Mouse (Mus musculus): ENCODE measurements around the gene Snd1. TPM values are rescaled to one million over a fixed set of nuclear protein-coding genes. Genes with fewer than 3 reads are reported as not detected.
"Not testable (repeated sequence)": the region's sequence is repeated elsewhere in the genome, so short reads cannot be mapped to it uniquely, and the experiment has no call there.

Gene Snd1
- polyA plus RNA-seq, 1 experiment from 2014 or later, result 110 TPM

DNA sequence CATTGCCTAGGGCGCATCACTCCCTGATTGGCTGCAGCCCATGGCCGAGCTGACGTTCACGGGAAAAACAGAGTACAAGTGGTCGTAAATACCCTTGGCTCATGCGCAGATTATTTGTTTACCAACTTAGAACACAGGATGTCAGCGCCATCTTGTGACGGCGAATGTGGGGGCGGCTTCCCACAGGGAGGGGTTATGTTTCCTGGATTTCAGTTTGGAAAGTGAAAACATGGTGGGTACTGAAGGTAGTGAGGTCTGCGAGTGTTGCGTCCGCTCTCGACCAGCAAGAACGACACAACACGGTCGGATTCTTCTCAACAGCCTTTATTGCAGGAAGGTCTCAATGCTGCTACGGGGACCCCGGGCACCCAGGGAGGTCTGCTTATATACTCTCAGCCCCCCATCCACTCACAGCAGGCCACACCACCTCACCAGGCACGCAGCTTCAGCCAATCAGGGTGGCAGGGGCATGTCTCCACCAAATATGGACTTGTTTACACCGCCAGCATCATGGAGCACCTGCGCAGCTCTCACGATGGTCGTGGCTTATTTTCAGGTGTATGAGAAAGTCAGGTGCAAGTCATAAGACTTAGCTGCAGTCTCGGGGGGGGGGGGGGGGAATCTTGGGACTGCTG, 454.3 kb downstream of the Snd1 start:
- H3K4me1 ChIP-seq, result peaks cover 20% of the 10 kb centered on the region
- not testable (repeated sequence) for H3K36me3 ChIP-seq (replicated peaks); DNase-seq (ENCODE audit: extremely low spot score, low spot score); H3K27ac ChIP-seq; H3K27me3 ChIP-seq (ENCODE audit: poor library complexity, severe bottlenecking); H3K9me3 ChIP-seq
- peak overlapping the region; percentile 12 for H3K4me3 ChIP-seq
- WGBS, result 76% methylated on average over 20 of the region's 25 CpGs

DNA sequence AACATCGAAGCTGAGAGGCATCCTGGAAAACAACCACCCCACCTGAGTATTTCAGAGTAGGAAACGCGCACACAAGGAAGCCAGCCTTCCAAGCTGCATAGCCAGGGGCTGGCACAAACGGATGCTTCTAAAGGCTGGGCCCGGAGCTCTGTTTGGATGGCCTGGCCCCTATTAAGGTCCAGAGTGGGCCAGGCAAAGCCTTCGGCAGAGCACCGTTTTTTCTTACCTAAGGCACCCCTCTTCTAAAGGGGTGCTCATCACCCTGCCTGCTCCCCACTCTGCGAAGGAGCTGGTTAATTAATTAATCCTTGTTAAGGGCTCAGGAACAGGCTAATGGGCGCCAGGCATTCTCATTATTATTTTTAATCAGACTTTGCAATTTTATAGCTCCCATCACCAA, 456.3 kb downstream of the Snd1 start:
- DNase-seq (ENCODE audit: extremely low spot score, low spot score), result no peak
- 0 out of 2 replicates have a peak, but pooled peaks cover 7% of the 10 kb centered on the region for H3K27me3 ChIP-seq (ENCODE audit: poor library complexity, severe bottlenecking)
- H3K27ac ChIP-seq, result peak overlapping the region; percentile 74
- peak overlapping the region; percentile 46 for H3K4me3 ChIP-seq
- H3K9me3 ChIP-seq, result no peaks in the 10 kb centered on the region; the same call in 1 of the 2 replicates
- no peaks in the 10 kb centered on the region for H3K36me3 ChIP-seq (replicated peaks)
- H3K4me1 ChIP-seq, result peaks cover 20% of the 10 kb centered on the region
- WGBS, result 16% methylated on average over 9 of the region's 9 CpGs

DNA sequence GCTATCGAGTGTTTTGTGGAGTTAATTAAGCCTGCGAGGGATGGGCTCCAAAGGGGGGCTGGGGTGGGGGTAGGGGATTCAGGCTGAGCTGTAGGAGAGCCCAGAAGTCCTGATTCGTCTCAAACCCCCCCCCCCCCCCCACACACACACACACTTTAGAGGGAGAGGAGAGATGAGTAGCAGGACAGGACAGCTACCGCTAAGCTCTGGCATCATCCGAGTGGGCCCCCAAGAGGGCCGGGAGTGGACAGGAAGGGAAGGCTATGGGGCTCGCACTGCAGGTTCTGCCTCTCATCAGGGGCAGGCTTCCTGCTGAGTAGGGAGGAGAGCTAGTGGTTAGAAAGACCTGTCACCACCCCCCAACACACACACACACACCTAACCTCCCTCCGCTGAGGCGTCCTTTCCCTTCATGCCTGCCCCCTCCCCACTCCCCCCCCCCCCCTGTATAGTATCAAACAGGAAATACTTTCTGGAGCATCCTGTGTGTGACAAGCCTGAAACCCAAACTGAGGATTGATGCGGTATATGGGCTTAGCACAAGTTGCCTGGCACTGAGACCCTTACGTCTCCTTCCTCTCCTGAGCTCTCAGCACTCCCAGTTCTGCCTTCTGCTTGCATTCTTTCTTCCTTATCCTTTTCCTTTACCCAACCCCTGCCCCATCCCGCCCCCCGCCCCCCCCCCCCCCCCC, 456.8 kb downstream of the Snd1 start:
- H3K4me3 ChIP-seq, result peak overlapping the region; percentile 46
- peak; percentile 23 for DNase-seq (ENCODE audit: extremely low spot score, low spot score)
- WGBS, result under 1% methylated on average over 12 of the region's 13 CpGs
- H3K9me3 ChIP-seq, result no peaks in the 10 kb centered on the region; the same call in 1 of the 2 replicates
- 0 out of 2 replicates have a peak, but pooled peaks cover 7% of the 10 kb centered on the region for H3K27me3 ChIP-seq (ENCODE audit: poor library complexity, severe bottlenecking)
- peaks cover 20% of the 10 kb centered on the region for H3K4me1 ChIP-seq
- H3K36me3 ChIP-seq (replicated peaks), result no peaks in the 10 kb centered on the region
- peak overlapping the region; percentile 74 for H3K27ac ChIP-seq

DNA sequence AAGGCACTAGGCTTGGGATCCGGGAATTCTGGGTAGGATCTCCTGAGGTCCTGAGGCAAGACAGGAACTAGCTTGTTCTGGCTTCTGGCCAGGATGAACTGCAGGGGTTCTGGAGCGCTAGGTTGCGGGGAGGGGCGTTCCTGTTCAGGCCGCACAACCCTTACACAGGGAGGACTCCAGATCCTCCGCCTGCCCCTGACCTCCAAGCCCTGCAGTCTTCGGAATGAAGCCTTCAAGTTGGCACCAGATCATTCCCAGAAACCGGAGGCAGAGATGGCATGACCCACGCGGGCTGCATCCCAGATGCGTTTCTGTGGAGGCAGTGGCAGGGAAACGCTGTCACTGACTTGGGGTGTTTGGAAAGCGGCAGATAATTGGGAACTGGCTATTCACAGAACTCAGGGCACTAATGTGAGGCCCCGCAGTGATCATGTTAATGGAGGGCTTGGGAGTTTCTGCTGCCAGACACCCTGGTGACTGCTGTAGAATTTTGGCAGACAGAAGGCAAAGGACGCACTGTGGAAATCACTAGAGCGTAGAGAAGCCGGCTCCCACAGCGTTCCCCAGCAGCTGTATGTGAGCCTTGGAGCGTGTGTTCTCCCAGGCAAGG, 457.5 kb downstream of the Snd1 start:
- peak overlapping the region; percentile 46 for H3K4me3 ChIP-seq
- H3K27ac ChIP-seq, result peak overlapping the region; percentile 74
- WGBS, result 7% methylated on average over 19 of the region's 19 CpGs
- DNase-seq (ENCODE audit: extremely low spot score, low spot score), result peak; percentile 44
- no peaks in the 10 kb centered on the region for H3K36me3 ChIP-seq (replicated peaks)
- H3K27me3 ChIP-seq (ENCODE audit: poor library complexity, severe bottlenecking), result 0 out of 2 replicates have a peak, but pooled peaks cover 7% of the 10 kb centered on the region
- peaks cover 20% of the 10 kb centered on the region for H3K4me1 ChIP-seq
- H3K9me3 ChIP-seq, result no peaks in the 10 kb centered on the region; the same call in 1 of the 2 replicates

DNA sequence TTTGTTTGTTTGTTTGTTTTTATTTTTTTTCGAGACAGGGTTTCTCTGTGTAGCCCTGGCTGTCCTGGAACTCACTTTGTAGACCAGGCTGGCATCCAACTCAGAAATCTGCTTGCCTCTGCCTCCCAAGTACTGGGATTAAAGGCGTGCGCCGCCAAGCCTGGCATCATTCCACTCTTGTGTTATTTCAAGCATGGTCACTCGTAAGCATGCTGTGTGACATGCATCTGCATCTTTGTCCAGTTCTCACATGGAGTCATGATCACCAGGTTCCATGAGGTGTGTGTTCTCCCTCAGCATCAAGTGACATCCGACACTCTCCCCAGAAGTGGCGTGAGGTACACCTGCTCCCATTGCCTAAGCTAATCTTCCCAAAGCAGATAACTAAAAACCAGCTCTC, 460.8 kb downstream of the Snd1 start:
- no peak overlapping the region for H3K4me3 ChIP-seq
- H3K4me1 ChIP-seq, result peaks cover 20% of the 10 kb centered on the region
- H3K27ac ChIP-seq, result no peak overlapping the region
- H3K9me3 ChIP-seq, result no peaks in the 10 kb centered on the region
- 0 out of 2 replicates have a peak, but pooled peaks cover 7% of the 10 kb centered on the region for H3K27me3 ChIP-seq (ENCODE audit: poor library complexity, severe bottlenecking)
- H3K36me3 ChIP-seq (replicated peaks), result no peaks in the 10 kb centered on the region
- WGBS, result 91% methylated on average over 7 of the region's 7 CpGs
- no peak for DNase-seq (ENCODE audit: extremely low spot score, low spot score)

DNA sequence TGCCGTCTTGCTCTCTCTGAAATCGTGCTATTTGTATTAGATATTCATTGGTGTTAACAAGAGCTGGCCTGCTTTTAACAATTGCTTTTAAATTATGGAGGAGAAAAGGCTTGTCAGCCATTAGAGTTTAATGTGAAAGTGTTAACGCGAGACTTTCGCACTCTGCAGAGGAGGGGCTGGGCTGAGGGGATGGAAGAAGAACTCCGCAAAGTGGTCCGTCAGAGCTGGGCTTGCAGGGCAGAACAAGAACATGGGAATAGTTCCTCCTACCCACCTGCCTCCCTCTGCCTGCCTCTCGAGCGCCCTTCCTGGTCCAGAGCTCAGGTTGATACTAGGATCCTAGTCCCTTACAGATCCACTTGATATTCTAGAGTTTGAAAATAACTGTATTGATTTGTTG, 472.3 kb downstream of the Snd1 start:
- H3K9me3 ChIP-seq, result no peaks in the 10 kb centered on the region
- H3K4me1 ChIP-seq, result no peaks in the 10 kb centered on the region
- no peaks in the 10 kb centered on the region for H3K27me3 ChIP-seq (ENCODE audit: poor library complexity, severe bottlenecking)
- WGBS, result 75% methylated on average over 9 of the region's 9 CpGs
- no peak for DNase-seq (ENCODE audit: extremely low spot score, low spot score)
- H3K4me3 ChIP-seq, result no peak overlapping the region
- no peak overlapping the region for H3K27ac ChIP-seq
- no peaks in the 10 kb centered on the region for H3K36me3 ChIP-seq (replicated peaks)

DNA sequence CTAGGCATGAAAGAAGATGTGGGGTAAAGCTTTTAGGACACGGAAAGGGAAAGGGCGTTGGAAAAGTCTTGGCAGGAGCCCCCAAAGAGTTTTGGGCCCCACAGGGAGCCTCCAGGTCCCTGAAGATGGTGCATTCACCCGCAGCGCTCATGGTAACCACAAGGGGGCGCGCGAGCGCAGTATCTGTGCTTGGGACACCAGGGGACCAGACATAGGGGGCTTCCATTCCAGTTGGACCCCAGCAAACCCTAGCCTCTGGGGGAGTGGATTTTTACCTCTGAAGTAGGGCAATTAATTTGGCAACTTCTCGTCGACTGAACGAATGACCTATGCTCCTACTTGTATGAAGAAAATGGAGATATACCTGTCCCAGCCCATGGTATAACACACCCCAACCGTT, 474.3 kb downstream of the Snd1 start:
- no peaks in the 10 kb centered on the region for H3K4me1 ChIP-seq
- H3K36me3 ChIP-seq (replicated peaks), result no peaks in the 10 kb centered on the region
- no peak overlapping the region for H3K27ac ChIP-seq
- peak; percentile 76 for DNase-seq (ENCODE audit: extremely low spot score, low spot score)
- no peaks in the 10 kb centered on the region for H3K27me3 ChIP-seq (ENCODE audit: poor library complexity, severe bottlenecking)
- no peak overlapping the region for H3K4me3 ChIP-seq
- WGBS, result 22% methylated on average over 12 of the region's 12 CpGs
- H3K9me3 ChIP-seq, result no peaks in the 10 kb centered on the region

DNA sequence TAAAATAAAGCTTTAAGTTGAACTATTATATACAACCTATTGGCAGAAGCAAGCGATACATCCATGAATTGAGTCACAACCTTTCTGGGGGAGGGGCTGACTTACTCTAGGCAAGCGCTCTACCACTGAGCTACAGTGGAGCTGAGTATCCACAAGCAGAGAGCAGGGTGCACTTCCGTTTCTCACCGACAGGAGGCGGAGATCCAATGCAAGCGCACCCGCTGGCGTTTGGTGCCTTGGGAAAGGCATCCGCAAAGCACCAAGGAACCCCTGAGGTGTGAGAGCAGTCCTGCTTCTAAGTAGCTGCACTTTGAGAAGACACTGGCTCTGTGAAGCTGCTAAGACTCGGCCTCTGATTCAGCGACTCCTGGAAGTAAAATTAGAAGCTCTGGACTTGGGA, 480.6 kb downstream of the Snd1 start:
- peak; percentile 69 for DNase-seq (ENCODE audit: extremely low spot score, low spot score)
- Histone ChIP-seq H3K4me3 (no peak overlapping the region), H3K9me3 (no peaks in the 10 kb centered on the region), H3K36me3 (replicated peaks) (no peaks in the 10 kb centered on the region), H3K27me3 (ENCODE audit: poor library complexity, severe bottlenecking) (no peaks in the 10 kb centered on the region; the same call in 1 of the 2 replicates), H3K27ac (no peak overlapping the region), H3K4me1 (no peaks in the 10 kb centered on the region; the same call in 1 of the 2 replicates)
- 15% methylated on average over 11 of the region's 11 CpGs for WGBS

DNA sequence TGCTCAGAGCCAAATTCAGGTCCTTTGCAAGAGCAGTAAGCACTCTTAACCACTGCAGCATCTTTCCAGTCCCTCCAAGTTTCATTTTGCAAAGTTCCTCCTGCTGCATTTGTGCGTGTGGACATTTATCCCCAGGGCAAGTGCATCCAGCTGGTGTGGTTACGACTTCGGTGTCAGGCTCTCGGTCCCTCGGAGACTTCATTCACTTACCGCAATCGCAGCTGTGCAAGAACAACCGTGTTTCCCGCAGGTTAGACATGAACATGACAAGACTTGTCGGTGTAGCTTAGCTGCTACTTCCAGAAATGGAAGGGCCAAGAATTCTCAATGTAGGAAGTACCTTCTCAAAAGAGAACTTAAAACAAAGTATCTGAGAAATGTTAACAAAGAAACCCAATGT, 482.5 kb downstream of the Snd1 start:
- no peak overlapping the region for H3K27ac ChIP-seq
- H3K27me3 ChIP-seq (ENCODE audit: poor library complexity, severe bottlenecking), result no peaks in the 10 kb centered on the region; the same call in 1 of the 2 replicates
- H3K9me3 ChIP-seq, result no peaks in the 10 kb centered on the region
- no peaks in the 10 kb centered on the region for H3K36me3 ChIP-seq (replicated peaks)
- 79% methylated on average over 10 of the region's 10 CpGs for WGBS
- H3K4me1 ChIP-seq, result peaks cover 3% of the 10 kb centered on the region; the same call in 1 of the 2 replicates
- H3K4me3 ChIP-seq, result no peak overlapping the region
- no peak for DNase-seq (ENCODE audit: extremely low spot score, low spot score)

DNA sequence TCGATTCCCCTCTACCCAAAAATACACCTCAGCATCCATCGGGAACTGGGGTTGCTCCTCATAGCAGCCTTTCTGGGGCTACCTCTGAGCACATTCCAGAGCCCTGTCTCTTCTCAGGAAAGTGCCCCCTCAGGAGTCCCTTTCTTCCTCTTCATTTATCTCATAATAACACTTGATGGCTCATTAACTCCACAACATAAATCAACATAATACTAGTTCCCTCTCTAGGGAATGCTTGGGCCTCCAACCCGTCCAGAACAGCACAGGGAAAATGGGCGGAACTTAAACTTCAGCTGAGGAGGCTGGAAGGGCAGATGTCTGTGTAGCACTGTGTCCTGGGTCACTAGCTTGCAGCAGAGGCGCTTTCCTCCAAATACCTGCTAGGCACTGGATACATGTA, 488.2 kb downstream of the Snd1 start:
- WGBS, result 65% methylated on average over 5 of the region's 5 CpGs
- no peak overlapping the region for H3K4me3 ChIP-seq
- no peaks in the 10 kb centered on the region for H3K9me3 ChIP-seq
- peaks cover 14% of the 10 kb centered on the region for H3K4me1 ChIP-seq
- H3K27me3 ChIP-seq (ENCODE audit: poor library complexity, severe bottlenecking), result no peaks in the 10 kb centered on the region
- H3K36me3 ChIP-seq (replicated peaks), result no peaks in the 10 kb centered on the region
- no peak for DNase-seq (ENCODE audit: extremely low spot score, low spot score)
- H3K27ac ChIP-seq, result no peak overlapping the region

DNA sequence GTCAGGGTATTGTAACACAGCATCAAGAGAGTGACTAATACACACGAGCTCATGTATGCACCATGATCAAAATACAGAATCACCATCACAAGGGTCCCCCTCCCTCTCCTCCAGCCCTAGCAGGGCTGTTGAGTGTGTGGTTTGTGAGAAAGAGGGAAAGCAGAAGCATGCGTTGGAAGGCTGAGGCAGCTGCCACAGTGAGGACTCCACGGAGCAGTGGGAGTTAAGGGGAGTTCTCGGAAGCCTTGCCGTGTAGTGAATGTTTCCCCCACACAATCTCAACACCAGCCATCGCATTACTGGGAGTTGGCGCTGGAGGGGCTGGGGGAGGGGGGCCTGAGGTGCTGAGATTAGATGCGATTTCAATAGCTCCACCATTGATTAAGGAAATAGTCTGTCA, 490.3 kb downstream of the Snd1 start:
- Histone ChIP-seq H3K27me3 (ENCODE audit: poor library complexity, severe bottlenecking) (no peaks in the 10 kb centered on the region), H3K4me1 (peaks cover 14% of the 10 kb centered on the region), H3K27ac (no peak overlapping the region), H3K4me3 (no peak overlapping the region), H3K36me3 (replicated peaks) (no peaks in the 10 kb centered on the region), H3K9me3 (no peaks in the 10 kb centered on the region)
- DNase-seq (ENCODE audit: extremely low spot score, low spot score), result no peak
- 74% methylated on average over 8 of the region's 8 CpGs for WGBS

DNA sequence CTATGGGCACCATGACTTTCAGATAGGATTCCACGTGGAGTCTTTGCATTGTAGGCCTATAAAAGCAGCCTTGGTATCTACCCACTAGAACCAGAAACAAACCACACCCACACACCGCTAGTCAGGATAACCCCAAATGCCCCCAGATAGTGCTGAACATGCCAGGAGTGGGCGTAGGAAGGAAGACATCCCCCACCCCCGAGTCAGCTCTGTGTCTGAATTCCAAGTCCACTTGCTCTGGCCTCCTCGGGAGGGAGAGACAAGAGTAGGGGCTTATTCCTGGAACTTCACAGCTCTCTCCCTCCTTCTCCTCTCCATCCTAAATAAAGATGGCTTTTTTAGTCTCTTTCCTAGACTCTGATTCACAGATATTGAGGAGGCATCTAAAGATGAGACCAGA, 494.7 kb downstream of the Snd1 start:
- 78% methylated on average over 5 of the region's 5 CpGs for WGBS
- Histone ChIP-seq H3K9me3 (no peaks in the 10 kb centered on the region), H3K36me3 (replicated peaks) (no peaks in the 10 kb centered on the region), H3K27ac (no peak overlapping the region), H3K4me3 (no peak overlapping the region), H3K27me3 (ENCODE audit: poor library complexity, severe bottlenecking) (no peaks in the 10 kb centered on the region), H3K4me1 (peaks cover 7% of the 10 kb centered on the region)
- DNase-seq (ENCODE audit: extremely low spot score, low spot score), result no peak

DNA sequence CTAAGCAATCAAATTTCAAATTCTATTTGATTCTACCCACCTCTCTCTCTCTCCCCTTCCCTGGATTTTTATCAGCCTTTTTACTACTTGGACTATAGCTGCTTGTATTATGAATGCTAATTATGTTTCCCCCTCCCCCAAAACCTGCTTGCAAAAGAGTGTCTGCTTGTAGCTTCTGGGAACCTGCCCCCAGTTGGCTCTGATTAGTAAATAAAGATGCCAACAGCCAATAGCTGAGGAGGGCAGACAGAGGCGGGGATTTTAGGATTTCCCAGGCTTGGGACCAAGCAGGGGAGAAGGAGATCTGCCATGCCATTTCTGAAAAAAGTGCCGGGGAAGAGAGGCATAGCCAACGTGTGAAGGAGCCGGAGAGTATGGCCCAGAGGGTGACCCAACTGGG, 495.8 kb downstream of the Snd1 start:
- Histone ChIP-seq H3K27me3 (ENCODE audit: poor library complexity, severe bottlenecking) (no peaks in the 10 kb centered on the region), H3K4me3 (no peak overlapping the region), H3K9me3 (no peaks in the 10 kb centered on the region), H3K4me1 (peaks cover 7% of the 10 kb centered on the region), H3K27ac (no peak overlapping the region), H3K36me3 (replicated peaks) (no peaks in the 10 kb centered on the region)
- 52% methylated on average over 4 of the region's 4 CpGs for WGBS
- DNase-seq (ENCODE audit: extremely low spot score, low spot score), result no peak
